Mouse (Mus musculus) liver, postnatal 0 days (tissue): ENCODE measurements around the gene Ddx54.

Experiments used
- CTCF ChIP-seq: sonication (generic); IDR thresholded peaks from 2 replicates; pipeline ENCODE4 v1.5.1; 2016; ENCODE audit warnings: antibody characterized with exemption, low read depth
- EP300 ChIP-seq: IDR thresholded peaks from 2 replicates; pipeline ENCODE4 v1.6.1; 2016; ENCODE audit warnings: antibody characterized with exemption, low read depth, mild to moderate bottlenecking

DNA sequence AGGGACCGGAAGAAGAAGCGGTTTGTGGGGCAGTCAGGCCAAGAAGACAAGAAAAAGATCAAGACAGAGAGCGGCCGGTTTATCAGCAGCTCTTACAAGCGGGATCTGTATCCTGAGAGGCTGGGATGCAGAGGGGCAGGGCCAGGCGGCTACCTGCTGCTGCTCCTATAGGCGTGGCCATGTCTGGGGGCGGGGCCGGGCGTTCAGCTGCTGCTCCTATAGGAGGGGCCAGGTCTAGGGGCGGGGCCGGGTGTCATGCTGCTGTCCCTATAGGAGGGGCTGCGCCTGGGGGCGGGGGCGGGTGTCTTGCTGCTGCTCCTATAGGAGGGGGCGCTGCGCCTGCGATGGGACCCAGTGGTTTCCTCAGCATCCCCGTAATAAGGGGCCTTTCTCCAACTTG, 13.9 kb downstream of the Ddx54 start:
- TF ChIP-seq CTCF (no peak), EP300 (no peak)
